Comparison of ENCODE assay signal across 8 mouse cellular contexts in genomic region chr5:117358248-117358630, GRCm38 (mm10). TPM values are rescaled to one million over a fixed set of nuclear protein-coding genes. Genes with fewer than 3 reads are reported as not detected.
A peak's percentile ranks its signal among the peaks of the same experiment; 100 is the strongest.
DNase-seq lines count a peak whose midpoint lies in the region; ATAC-seq and TF ChIP-seq lines count a peak whose summit lies in the region.

No protein-coding gene starts in this region.

- no peaks in the 10 kb centered on the region for H3K9me3 ChIP-seq in embryonic facial prominence, embryonic 15.5 days (replicated peaks)
- no peaks in the 10 kb centered on the region for H3K9me3 ChIP-seq in liver, embryonic 12.5 days (replicated peaks)

- peak overlapping the region; percentile 86 for H3K9ac ChIP-seq in embryonic facial prominence, embryonic 15.5 days
- H3K9ac ChIP-seq in liver, embryonic 12.5 days: peak overlapping the region; percentile 90

- no peaks in the 10 kb centered on the region for H3K27me3 ChIP-seq in embryonic facial prominence, embryonic 15.5 days
- H3K27me3 ChIP-seq in liver, embryonic 12.5 days (replicated peaks): peaks cover 37% of the 10 kb centered on the region

- H3K27ac ChIP-seq in gastrocnemius, adult 2 months: peak overlapping the region; percentile 98
- peak overlapping the region; percentile 88 for H3K27ac ChIP-seq in embryonic facial prominence, embryonic 15.5 days (replicated peaks)
- 0 out of 2 replicates have a peak overlapping the region, but pooled peaks have one; percentile 83 for H3K27ac ChIP-seq in liver, embryonic 12.5 days

- H3K4me3 ChIP-seq in gastrocnemius, adult 2 months: peak overlapping the region; percentile 80
- peak overlapping the region; percentile 78 for H3K4me3 ChIP-seq in embryonic facial prominence, embryonic 15.5 days (replicated peaks)
- peak overlapping the region; percentile 93 for H3K4me3 ChIP-seq in liver, embryonic 12.5 days

- H3K4me2 ChIP-seq in embryonic facial prominence, embryonic 15.5 days (replicated peaks): peak overlapping the region; percentile 87
- H3K4me2 ChIP-seq in liver, embryonic 12.5 days: peak overlapping the region; percentile 95

- no peak for ATAC-seq in embryonic facial prominence, embryonic 15.5 days (ENCODE audit: insufficient number of reproducible peaks, low FRiP score, low TSS enrichment, low read depth)
- no peak for ATAC-seq in liver, embryonic 12.5 days

- TF ChIP-seq CTCF in gastrocnemius, adult 2 months (IDR thresholded peaks at IDR 0.05): no peak

- intact Hi-C loops in gastrocnemius, adult 2 months (cut with DNase I): loop anchor here (2.0 kb wide), 1 partner anchor 51 kb away; no protein-coding TSS in a partner anchor
- intact Hi-C loops in gastrocnemius, postnatal 36 days (cut with DNase I): no loop called here

- peaks cover 65% of the 10 kb centered on the region for H3K4me1 ChIP-seq in embryonic facial prominence, embryonic 15.5 days
- peaks cover 74% of the 10 kb centered on the region for H3K4me1 ChIP-seq in liver, embryonic 12.5 days

- H3K36me3 ChIP-seq in embryonic facial prominence, embryonic 15.5 days: 0 out of 2 replicates have a peak, but pooled peaks cover 1% of the 10 kb centered on the region
- peaks cover 4% of the 10 kb centered on the region for H3K36me3 ChIP-seq in liver, embryonic 12.5 days

- WGBS in embryonic facial prominence, embryonic 15.5 days: 12% methylated on average over 6 of the region's 6 CpGs
- WGBS in liver, embryonic 12.5 days (ENCODE audit: insufficient replicate concordance): 11% methylated on average over 6 of the region's 6 CpGs

- DNase-seq in gastrocnemius, adult 2 months: no peak
- no peak for DNase-seq in gastrocnemius, postnatal 36 days
- peak; percentile 58 for DNase-seq in 416B (ENCODE audit: low read depth)
- no peak for DNase-seq in right cerebral cortex, adult 2 months (ENCODE audit: low spot score in 2 of 2)
- DNase-seq in left cerebral cortex, adult 18-20 months (ENCODE audit: low spot score in 2 of 2): no peak
- no peak for DNase-seq in cerebellum, postnatal 10 days

RNA-seq across cellular contexts. Expression of gene Wsb2, which starts 1.1 kb away (rescaled TPM):
- total RNA-seq in gastrocnemius, adult 2 months (2021): 10 to 100 TPM; 88.0 to 97.7 TPM
- 10 to 100 TPM; 84.2 to 90.8 TPM for total RNA-seq in gastrocnemius, postnatal 36 days (2021)
- polyA plus RNA-seq in embryonic facial prominence, embryonic 15.5 days (2015; fragmentation: Nextera tagmentation; extraction: Ambion mirVana): 77.8 and 80.3 TPM in 2 replicates
- 27.4 and 27.6 TPM in 2 replicates for polyA plus RNA-seq in liver, embryonic 12.5 days (2016; fragmentation: Nextera tagmentation; extraction: Ambion mirVana)
- total RNA-seq in left cerebral cortex, adult 18-20 months (2021): 100 to 1,000 TPM; 305 to 313 TPM

RNA-seq across cellular contexts. Expression of gene Rfc5, which starts 30.6 kb away (rescaled TPM):
- total RNA-seq in gastrocnemius, adult 2 months (2021): 1 to 10 TPM in 1 of 2 experiments, under 1 TPM in 1; 0.84 to 1.1 TPM
- 1 to 10 TPM; 2.1 to 2.5 TPM for total RNA-seq in gastrocnemius, postnatal 36 days (2021)
- 77.6 and 83.6 TPM in 2 replicates for polyA plus RNA-seq in embryonic facial prominence, embryonic 15.5 days (2015; fragmentation: Nextera tagmentation; extraction: Ambion mirVana)
- 83.6 and 88.5 TPM in 2 replicates for polyA plus RNA-seq in liver, embryonic 12.5 days (2016; fragmentation: Nextera tagmentation; extraction: Ambion mirVana)
- 10 to 100 TPM; 13.0 to 18.8 TPM for total RNA-seq in left cerebral cortex, adult 18-20 months (2021)

RNA-seq across cellular contexts. Expression of gene Vsig10, which starts 39.4 kb away (rescaled TPM):
- total RNA-seq in gastrocnemius, adult 2 months (2021): 1 to 10 TPM; 5.2 to 5.3 TPM
- total RNA-seq in gastrocnemius, postnatal 36 days (2021): 1 to 10 TPM; 4.1 to 5.0 TPM
- 11.2 and 14.4 TPM in 2 replicates for polyA plus RNA-seq in embryonic facial prominence, embryonic 15.5 days (2015; fragmentation: Nextera tagmentation; extraction: Ambion mirVana)
- polyA plus RNA-seq in liver, embryonic 12.5 days (2016; fragmentation: Nextera tagmentation; extraction: Ambion mirVana): 2.1 and 2.4 TPM in 2 replicates
- total RNA-seq in left cerebral cortex, adult 18-20 months (2021): 1 to 10 TPM; 1.8 to 2.2 TPM

RNA-seq across cellular contexts. Expression of gene Ksr2, which starts 55.6 kb away (rescaled TPM):
- under 1 TPM; 0.03 to 0.11 TPM for total RNA-seq in gastrocnemius, adult 2 months (2021)
- under 1 TPM; 0.03 to 0.07 TPM for total RNA-seq in gastrocnemius, postnatal 36 days (2021)
- 0.88 and 1.1 TPM in 2 replicates for polyA plus RNA-seq in embryonic facial prominence, embryonic 15.5 days (2015; fragmentation: Nextera tagmentation; extraction: Ambion mirVana)
- 0.02 TPM in 1 of 2 replicates, not detected in the other for polyA plus RNA-seq in liver, embryonic 12.5 days (2016; fragmentation: Nextera tagmentation; extraction: Ambion mirVana)
- 10 to 100 TPM; 33.2 to 35.2 TPM for total RNA-seq in left cerebral cortex, adult 18-20 months (2021)
